Mouse (Mus musculus) heart, postnatal 10 days (tissue): ENCODE results near the gene Ccdc158. TPM values are rescaled to one million over a fixed set of nuclear protein-coding genes. Genes with fewer than 3 reads are reported as not detected.

Source experiments
- DNase-seq, 2 experiments: peaks; one replicate each; pipeline ENCODE4 v3.0.0; 2021
- intact Hi-C: fragments of 180-260 bp; cut with DNase I; formaldehyde crosslinking; loops from one replicate; pipeline ENCODE4 v1.15.1; 2025
- total RNA-seq, 2 experiments: library from RNA; stranded (reverse); gene quantifications; 2 replicates each; pipeline ENCODE4 v1.2.3; 2021

The Ccdc158 gene
- total RNA-seq, 2 experiments from 2014 or later = 0.10 TPM; not detected in 1

- DNase-seq = peak; percentile 63 to 66
- intact Hi-C loops = loop anchor here (5.0 kb wide), 1 partner anchor 97 kb away; the partner anchor contains the start of gene Scarb2
Measured at GRCm38 (mm10) chr5:92604452-92605247, 70.4 kb downstream of the Ccdc158 start.

- DNase-seq = peak; percentile 73 to 74
- intact Hi-C loops = loop anchor here (5.0 kb wide), 1 partner anchor 96 kb away; the partner anchor contains the start of gene Scarb2
Measured at GRCm38 (mm10) chr5:92602691-92603690, 72.1 kb downstream of the Ccdc158 start, which contains the start of gene Stbd1. Gene Stbd1 (plus strand): TSS chr5:92603041.

DNA sequence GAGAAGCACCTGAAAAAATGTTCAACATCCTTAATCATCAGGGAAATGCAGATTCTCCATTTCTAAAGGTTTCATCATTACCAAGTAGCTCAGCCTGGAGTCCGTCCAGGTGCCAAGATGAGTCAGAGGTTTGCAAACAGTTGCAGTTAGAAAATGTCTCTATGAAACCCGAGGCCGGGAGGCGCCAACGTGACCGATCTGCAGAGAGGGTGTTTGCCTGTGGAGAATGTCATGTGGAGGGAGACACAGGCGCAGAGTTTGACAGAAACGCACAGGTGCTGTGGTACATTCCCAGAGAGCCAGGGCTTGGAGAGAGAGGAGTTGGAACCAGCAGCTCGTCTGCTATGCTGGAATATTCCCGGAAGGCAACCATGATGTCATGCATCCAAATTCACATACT is 76.0 kb downstream of the Ccdc158 start:
- DNase-seq = peak; percentile 3 to 7
- intact Hi-C loops = no loop called here

DNA sequence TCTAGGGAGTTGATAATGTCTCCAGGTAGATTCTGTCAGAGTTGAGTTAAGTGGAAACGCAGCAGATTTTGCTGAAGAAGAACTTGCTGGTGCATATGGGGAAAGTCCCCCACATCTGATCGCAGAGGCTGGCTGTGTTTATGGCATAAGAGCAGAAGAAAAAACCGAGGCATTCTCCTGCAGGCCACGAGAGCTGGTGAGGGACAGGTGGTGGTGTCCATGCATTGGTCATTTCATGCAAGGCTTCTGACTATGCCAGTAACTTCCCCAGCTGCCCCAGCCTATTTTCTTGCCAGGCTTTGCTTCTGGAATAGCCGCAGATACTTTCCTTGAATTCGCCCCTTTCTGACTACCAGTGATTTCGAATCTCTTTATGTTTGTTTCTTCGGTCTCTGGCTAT is 78.2 kb downstream of the Ccdc158 start:
- no peak for DNase-seq
- intact Hi-C loops = no loop called here

- DNase-seq = no peak
- intact Hi-C loops = no loop called here
Measured at GRCm38 (mm10) chr5:92595026-92595425, 80.0 kb downstream of the Ccdc158 start.

GRCm38 (mm10) chr5:92585932-92586331 is 89.1 kb downstream of the Ccdc158 start:
- DNase-seq = no peak
- intact Hi-C loops = no loop called here

- intact Hi-C loops = no loop called here
- DNase-seq = no peak
Measured at GRCm38 (mm10) chr5:92579559-92579958, 95.5 kb downstream of the Ccdc158 start.

DNA sequence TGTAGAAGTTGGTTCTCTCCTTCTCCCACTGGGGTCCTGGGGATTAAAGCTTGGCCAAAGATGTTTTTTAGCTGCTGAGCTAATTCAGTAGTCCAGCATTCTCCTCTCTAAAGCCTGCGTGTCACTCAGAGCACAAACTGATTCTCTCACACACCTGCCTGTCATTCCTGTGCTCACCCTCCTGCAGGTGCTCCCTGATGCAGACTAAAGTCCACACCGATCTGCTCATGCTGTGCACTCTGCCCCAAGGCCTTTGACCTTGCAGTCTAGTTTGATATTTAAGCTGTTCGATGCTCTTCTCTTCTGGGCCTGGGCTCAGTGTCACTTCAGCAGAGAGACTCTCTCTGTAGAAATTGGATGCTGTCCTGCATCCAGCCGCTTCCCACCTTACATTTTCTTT is 103.8 kb downstream of the Ccdc158 start:
- no peak for DNase-seq
- intact Hi-C loops = no loop called here

- intact Hi-C loops = no loop called here
Measured at GRCm38 (mm10) chr5:92562002-92562401, 113.1 kb downstream of the Ccdc158 start.

DNA sequence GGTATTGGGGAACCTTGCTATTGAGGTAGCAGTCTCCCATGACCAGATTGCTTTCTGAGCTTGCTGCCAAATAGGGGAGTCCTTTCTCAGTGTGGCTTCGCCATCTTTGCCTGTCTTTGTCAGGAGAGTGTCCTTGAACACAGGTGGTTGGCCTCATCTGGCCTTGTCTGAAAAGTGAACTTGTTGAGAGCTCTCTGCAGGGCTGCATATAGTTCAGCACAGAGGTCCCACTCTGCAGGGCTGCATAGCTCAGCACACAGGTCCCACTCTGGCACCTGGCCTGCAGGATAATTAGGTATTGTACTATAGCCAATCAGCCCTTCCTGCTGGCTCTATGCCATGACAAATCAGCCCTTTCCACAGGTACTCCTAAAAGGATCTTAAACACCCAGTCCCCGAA is 114.9 kb downstream of the Ccdc158 start:
- DNase-seq = no peak
- intact Hi-C loops = no loop called here

More at GRCm38 (mm10) chr5:92562002-92562401, 113.1 kb downstream of the Ccdc158 start:
- no peak for DNase-seq

Other genes starting within 250 kb of the Ccdc158 start
- gene Nup54, start 240.1 kb downstream of the Ccdc158 start, total RNA-seq = 10 to 100 TPM; 20.7 to 27.0 TPM
- 10 to 100 TPM; 93.1 to 98.1 TPM for gene Scarb2, start 168.4 kb downstream of the Ccdc158 start, total RNA-seq
- gene Fam47e, start 120.2 kb downstream of the Ccdc158 start, total RNA-seq = not detected
- gene Stbd1, start 72.2 kb downstream of the Ccdc158 start, total RNA-seq = 10 to 100 TPM in 1 of 2 experiments, 1 to 10 TPM in 1; 9.4 to 12.7 TPM
- 10 to 100 TPM; 32.5 to 45.5 TPM for gene Shroom3, start 8.2 kb upstream of the Ccdc158 start, total RNA-seq